Mouse (Mus musculus): ENCODE data around the gene Fkbp4.

DNA sequence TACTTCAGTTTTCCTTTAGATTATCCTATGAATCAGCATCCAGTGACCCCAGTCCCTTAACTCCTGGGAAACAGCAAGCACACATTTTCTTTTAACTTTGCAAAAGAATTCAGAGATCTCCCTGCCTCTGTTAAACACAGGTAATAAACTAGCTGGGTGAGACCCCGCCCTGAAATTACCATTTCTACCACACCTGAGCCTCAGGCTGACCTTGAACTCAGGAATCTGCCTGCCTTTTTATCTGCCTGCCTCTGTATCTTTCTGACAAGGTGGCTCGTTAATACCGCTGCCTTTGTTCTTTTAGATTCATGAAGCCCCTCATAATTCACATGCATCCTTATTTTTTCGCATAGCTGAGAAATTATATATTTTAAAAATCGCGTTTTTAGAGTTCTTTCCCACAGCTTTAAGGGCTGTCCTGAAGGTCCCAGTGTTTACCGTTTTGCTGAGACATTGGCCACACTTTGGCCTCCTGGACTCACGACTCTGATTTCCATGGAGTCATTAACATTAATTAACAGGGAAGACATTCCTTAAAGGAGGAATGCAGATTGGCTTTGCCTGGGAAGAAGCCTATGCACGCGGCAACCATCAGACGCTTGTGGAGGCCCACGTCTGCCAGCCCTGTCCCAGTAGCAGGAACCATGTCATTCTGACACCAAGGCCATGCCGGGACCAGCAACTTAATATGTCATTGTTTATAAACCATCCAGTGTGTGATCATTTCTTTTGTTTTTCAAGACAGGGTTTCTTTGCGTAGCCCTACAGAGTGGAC, 22.4 kb upstream of the Fkbp4 start:
- TF ChIP-seq CTCF (IDR thresholded peaks at IDR 0.05; ENCODE audit: low read depth, low read length) (no peak), EP300 (IDR thresholded peaks at IDR 0.05; ENCODE audit: insufficient read depth, low read depth, low read length) (peak; percentile 69), POLR2A (IDR thresholded peaks at IDR 0.05; ENCODE audit: insufficient read depth, low read length) (no peak)
